Mouse (Mus musculus) lung, embryonic 14.5 days (tissue): ENCODE results near the gene Pdap1. TPM values are rescaled to one million over a fixed set of nuclear protein-coding genes. Genes with fewer than 3 reads are reported as not detected.
"Not testable (repeated sequence)": the region's sequence is repeated elsewhere in the genome, so short reads cannot be mapped to it uniquely, and the experiment has no call there.

Source experiments
- ATAC-seq: fragments of 200-750 bp; cut with Nextera tagmentation; 2 replicates; pipeline ENCODE4 v1.8.0; 2017; ENCODE audit warnings: mild to moderate bottlenecking, moderate TSS enrichment, moderate library complexity; ENCODE audit not compliant: insufficient read depth
- DNase-seq: peaks from one replicate; pipeline ENCODE4 v3.0.0-alpha.2; 2015
- H3K27ac ChIP-seq: fragments of 300-500 bp; sonication (generic); 2 replicates; pipeline ENCODE4 v1.5.1; 2014; ENCODE audit warnings: low read depth, mild to moderate bottlenecking, moderate library complexity
- H3K27me3 ChIP-seq: fragments of 300-500 bp; sonication (generic); 2 replicates; pipeline ENCODE4 v1.6.1; 2014; ENCODE audit warnings: low read length, control low read depth; ENCODE audit not compliant: insufficient read depth
- H3K36me3 ChIP-seq: fragments of 300-500 bp; sonication (generic); 2 replicates; pipeline ENCODE4 v1.6.1; 2014; ENCODE audit warnings: control low read depth; ENCODE audit not compliant: insufficient read depth
- H3K4me1 ChIP-seq: fragments of 300-500 bp; sonication (generic); 2 replicates; pipeline ENCODE4 v1.6.1; 2014; ENCODE audit warnings: antibody characterized with exemption, control low read depth; ENCODE audit not compliant: insufficient read depth
- H3K4me2 ChIP-seq: fragments of 300-500 bp; sonication (generic); 2 replicates; pipeline ENCODE4 v1.6.1; 2014; ENCODE audit warnings: mild to moderate bottlenecking
- H3K4me3 ChIP-seq: fragments of 300-500 bp; sonication (generic); 2 replicates; pipeline ENCODE4 v1.5.1; 2014; ENCODE audit warnings: low read depth, low read length
- H3K9ac ChIP-seq: fragments of 300-500 bp; sonication (generic); 2 replicates; pipeline ENCODE4 v1.6.1; 2014
- H3K9me3 ChIP-seq: fragments of 300-500 bp; sonication (generic); 2 replicates; pipeline ENCODE4 v1.6.1; 2016; ENCODE audit warnings: low read depth, low read length, control low read depth
- CTCF ChIP-seq: IDR thresholded peaks from 2 replicates; pipeline ENCODE4 v1.5.1; 2016; ENCODE audit warnings: antibody characterized with exemption, low read depth
- WGBS: fragments of 180-500 bp; shearing (Covaris S2); extraction: QIAGEN DNeasy Blood & Tissue Kit; methylation state at CpG from one replicate; pipeline ENCODE4 v1.1.7; 2014; 5-methylcytosine and 5-hydroxymethylcytosine counted together
- polyA plus RNA-seq: library from polyadenylated mRNA; unstranded; fragments of >200 nt; fragmentation: Nextera tagmentation; extraction: Ambion mirVana; gene quantifications from 2 replicates; pipeline ENCODE4 v1.2.1, GENCODE M21; 2014

The Pdap1 gene
- polyA plus RNA-seq, 1 experiment from 2014 or later = 107 TPM

- H3K27me3 ChIP-seq, H3K9me3 ChIP-seq, H3K4me3 ChIP-seq, H3K4me2 ChIP-seq, H3K27ac ChIP-seq, H3K4me1 ChIP-seq, H3K9ac ChIP-seq, ATAC-seq, DNase-seq: not testable (repeated sequence)
- peaks cover 84% of the 10 kb centered on the region for H3K36me3 ChIP-seq
- WGBS = 89% methylated on average over 6 of the region's 6 CpGs
- TF ChIP-seq CTCF = peak; percentile 35
These were observed 6.8 kb downstream of the Pdap1 start for GRCm38 (mm10) chr5:145133275-145133674.

- no peak overlapping the region for H3K4me2 ChIP-seq
- H3K9ac ChIP-seq = no peak overlapping the region
- no peaks in the 10 kb centered on the region for H3K9me3 ChIP-seq
- no peak overlapping the region for H3K4me3 ChIP-seq
- H3K27me3 ChIP-seq = no peaks in the 10 kb centered on the region
- H3K36me3 ChIP-seq = peaks cover 97% of the 10 kb centered on the region
- ATAC-seq = no peak
- DNase-seq = no peak
- 88% methylated on average over 3 of the region's 3 CpGs for WGBS
- TF ChIP-seq CTCF = no peak
- H3K4me1 ChIP-seq = no peaks in the 10 kb centered on the region
- no peak overlapping the region for H3K27ac ChIP-seq
These were observed 9.0 kb downstream of the Pdap1 start for GRCm38 (mm10) chr5:145130995-145131394.

- Histone ChIP-seq H3K27ac (no peak overlapping the region), H3K27me3 (no peaks in the 10 kb centered on the region), H3K9me3 (no peaks in the 10 kb centered on the region), H3K36me3 (peaks cover 96% of the 10 kb centered on the region), H3K4me2 (no peak overlapping the region), H3K4me1 (no peaks in the 10 kb centered on the region), H3K4me3 (no peak overlapping the region), H3K9ac (no peak overlapping the region)
- 78% methylated on average over 11 of the region's 11 CpGs for WGBS
- ATAC-seq (no peak), DNase-seq (no peak)
- TF ChIP-seq CTCF = no peak
These were observed 9.8 kb downstream of the Pdap1 start for GRCm38 (mm10) chr5:145130191-145130590.

- H3K9ac ChIP-seq, H3K9me3 ChIP-seq, H3K4me3 ChIP-seq, H3K27ac ChIP-seq, H3K4me1 ChIP-seq, ATAC-seq, H3K4me2 ChIP-seq, DNase-seq, H3K27me3 ChIP-seq: not testable (repeated sequence)
- 89% methylated on average over 6 of the region's 6 CpGs for WGBS
- H3K36me3 ChIP-seq = peaks cover 96% of the 10 kb centered on the region
These were observed 10.3 kb downstream of the Pdap1 start for GRCm38 (mm10) chr5:145129773-145130172.

GRCm38 (mm10) chr5:145129124-145129523 is 10.9 kb downstream of the Pdap1 start:
- H3K4me3 ChIP-seq = no peak overlapping the region
- no peak for TF ChIP-seq CTCF
- no peak overlapping the region for H3K4me2 ChIP-seq
- H3K27me3 ChIP-seq = no peaks in the 10 kb centered on the region
- H3K27ac ChIP-seq = no peak overlapping the region
- H3K9me3 ChIP-seq = no peaks in the 10 kb centered on the region
- ATAC-seq (no peak), DNase-seq (no peak)
- peaks cover 96% of the 10 kb centered on the region for H3K36me3 ChIP-seq
- H3K9ac ChIP-seq = no peak overlapping the region
- 91% methylated on average over 4 of the region's 4 CpGs for WGBS
- no peaks in the 10 kb centered on the region for H3K4me1 ChIP-seq

- no peak overlapping the region for H3K27ac ChIP-seq
- no peaks in the 10 kb centered on the region for H3K4me1 ChIP-seq
- no peaks in the 10 kb centered on the region for H3K27me3 ChIP-seq
- H3K36me3 ChIP-seq = peaks cover 94% of the 10 kb centered on the region
- DNase-seq (no peak), ATAC-seq (no peak)
- H3K4me3 ChIP-seq = no peak overlapping the region
- H3K9me3 ChIP-seq = no peaks in the 10 kb centered on the region
- TF ChIP-seq CTCF = no peak
- H3K9ac ChIP-seq = no peak overlapping the region
- 94% methylated on average over 9 of the region's 9 CpGs for WGBS
- H3K4me2 ChIP-seq = no peak overlapping the region
These were observed 13.5 kb downstream of the Pdap1 start for GRCm38 (mm10) chr5:145126580-145126979.

- DNase-seq (no peak), ATAC-seq (no peak)
- no peak for TF ChIP-seq CTCF
- no peaks in the 10 kb centered on the region for H3K27me3 ChIP-seq
- H3K4me1 ChIP-seq = no peaks in the 10 kb centered on the region
- no peak overlapping the region for H3K9ac ChIP-seq
- no peak overlapping the region for H3K4me3 ChIP-seq
- H3K4me2 ChIP-seq = no peak overlapping the region
- 91% methylated on average over 19 of the region's 19 CpGs for WGBS
- no peaks in the 10 kb centered on the region for H3K9me3 ChIP-seq
- H3K36me3 ChIP-seq = peaks cover 65% of the 10 kb centered on the region
- no peak overlapping the region for H3K27ac ChIP-seq
These were observed 16.6 kb downstream of the Pdap1 start for GRCm38 (mm10) chr5:145123396-145123795.

GRCm38 (mm10) chr5:145120921-145121320 is 19.1 kb downstream of the Pdap1 start:
- WGBS = 50% methylated on average over 7 of the region's 7 CpGs
- no peaks in the 10 kb centered on the region for H3K4me1 ChIP-seq
- no peak for DNase-seq
- H3K9me3 ChIP-seq = no peaks in the 10 kb centered on the region
- H3K9ac ChIP-seq = no peak overlapping the region
- H3K4me2 ChIP-seq = no peak overlapping the region
- H3K4me3 ChIP-seq = no peak overlapping the region
- H3K36me3 ChIP-seq = peaks cover 41% of the 10 kb centered on the region
- no peak overlapping the region for H3K27ac ChIP-seq
- ATAC-seq = no peak
- H3K27me3 ChIP-seq = no peaks in the 10 kb centered on the region
- TF ChIP-seq CTCF = no peak
